Comparison of ENCODE assay signal across 8 mouse cellular contexts in the genomic region with DNA sequence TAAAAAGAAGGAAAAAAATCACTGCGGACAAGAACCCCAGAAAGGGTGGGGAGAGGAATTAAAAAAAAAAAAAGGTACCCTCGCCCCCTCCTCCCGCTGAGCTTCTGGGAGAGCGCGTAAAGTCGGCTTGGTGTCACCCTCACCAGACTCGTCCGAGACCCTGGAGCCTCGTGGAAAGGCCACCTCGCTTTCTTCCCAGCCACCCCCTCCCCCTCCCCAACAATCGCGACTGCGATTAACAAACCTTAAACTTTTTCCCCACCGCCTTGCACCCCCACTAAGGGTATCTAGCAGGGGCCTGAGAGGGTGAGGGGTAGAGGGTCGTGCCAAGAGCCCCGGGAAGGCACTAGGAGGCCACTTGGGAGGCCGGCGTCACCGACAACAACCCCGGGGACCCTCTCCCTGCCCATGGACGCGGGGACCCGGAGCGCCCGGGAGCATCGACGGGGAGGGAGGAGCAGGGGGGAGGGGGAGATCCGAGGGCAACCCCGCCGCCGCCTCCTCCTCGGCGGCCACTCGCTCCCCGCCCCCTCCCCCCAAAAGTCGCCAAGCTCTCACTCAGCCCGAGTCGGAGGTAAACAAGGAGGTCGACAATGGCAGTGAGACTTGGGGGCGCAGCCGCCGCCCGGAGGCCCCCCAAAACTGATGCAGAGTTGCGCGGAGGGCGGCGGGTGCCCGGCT. TPM values are rescaled to one million over a fixed set of nuclear protein-coding genes. Genes with fewer than 3 reads are reported as not detected.
DNase-seq lines count a peak whose midpoint lies in the region; ATAC-seq and TF ChIP-seq lines count a peak whose summit lies in the region.

No protein-coding gene starts in this region.

- ATAC-seq in heart, embryonic 11.5 days (replicated peaks; ENCODE audit: insufficient number of reproducible peaks, low FRiP score, low TSS enrichment): peak; percentile 41
- ATAC-seq in limb, embryonic 11.5 days (ENCODE audit: insufficient number of reproducible peaks, low FRiP score, low TSS enrichment, low read depth): peak; percentile 71
- peak; percentile 66 for ATAC-seq in neural tube, embryonic 13.5 days (ENCODE audit: low read depth)
- ATAC-seq in megakaryocyte progenitor cell, adult 5-6 weeks (replicated peaks; ENCODE audit: poor library complexity): no peak

- peak overlapping the region; percentile 77 for H3K9ac ChIP-seq in heart, embryonic 11.5 days (ENCODE audit: low read depth, low read length)
- peak overlapping the region; percentile 84 for H3K9ac ChIP-seq in limb, embryonic 11.5 days (ENCODE audit: low read length)
- peak overlapping the region; percentile 91 for H3K9ac ChIP-seq in neural tube, embryonic 13.5 days

- peak overlapping the region; percentile 73 for H3K4me2 ChIP-seq in heart, embryonic 11.5 days
- H3K4me2 ChIP-seq in limb, embryonic 11.5 days (ENCODE audit: low read depth, severe bottlenecking): peak overlapping the region; percentile 88
- peak overlapping the region; percentile 70 for H3K4me2 ChIP-seq in neural tube, embryonic 13.5 days

- intact Hi-C loops in gastrocnemius, adult 2 months (cut with DNase I): no loop called here

- no peaks in the 10 kb centered on the region for H3K9me3 ChIP-seq in heart, embryonic 11.5 days (replicated peaks; ENCODE audit: control insufficient read depth, low read length)
- H3K9me3 ChIP-seq in limb, embryonic 11.5 days (ENCODE audit: control insufficient read depth, low read length): no peaks in the 10 kb centered on the region
- no peaks in the 10 kb centered on the region for H3K9me3 ChIP-seq in neural tube, embryonic 13.5 days

- TF ChIP-seq CTCF in gastrocnemius, adult 2 months (IDR thresholded peaks at IDR 0.05): no peak

- peak overlapping the region; percentile 88 for H3K4me3 ChIP-seq in gastrocnemius, adult 2 months
- H3K4me3 ChIP-seq in heart, embryonic 11.5 days (ENCODE audit: low read depth, low read length): peak overlapping the region; percentile 89
- peak overlapping the region; percentile 66 for H3K4me3 ChIP-seq in limb, embryonic 11.5 days (ENCODE audit: low read depth, low read length)
- H3K4me3 ChIP-seq in neural tube, embryonic 13.5 days: peak overlapping the region; percentile 80

- under 1% methylated on average over 29 of the region's 48 CpGs for WGBS in heart, embryonic 11.5 days (ENCODE audit: insufficient replicate concordance)
- under 1% methylated on average over 38 of the region's 48 CpGs for WGBS in limb, embryonic 11.5 days
- WGBS in neural tube, embryonic 13.5 days: under 1% methylated on average over 34 of the region's 48 CpGs

- H3K27ac ChIP-seq in gastrocnemius, adult 2 months: peak overlapping the region; percentile 88
- H3K27ac ChIP-seq in heart, embryonic 11.5 days (ENCODE audit: low read depth, low read length): peak overlapping the region; percentile 89
- peak overlapping the region; percentile 68 for H3K27ac ChIP-seq in limb, embryonic 11.5 days (replicated peaks; ENCODE audit: low read depth, low read length)
- peak overlapping the region; percentile 97 for H3K27ac ChIP-seq in neural tube, embryonic 13.5 days (replicated peaks)

- no peaks in the 10 kb centered on the region for H3K27me3 ChIP-seq in heart, embryonic 11.5 days (ENCODE audit: control insufficient read depth, insufficient read depth, low read length)
- peaks cover 4% of the 10 kb centered on the region; the same call in 1 of the 2 replicates for H3K27me3 ChIP-seq in limb, embryonic 11.5 days (ENCODE audit: control insufficient read depth, insufficient read depth, low read length)
- no peaks in the 10 kb centered on the region for H3K27me3 ChIP-seq in neural tube, embryonic 13.5 days

- peak; percentile 45 for DNase-seq in gastrocnemius, adult 2 months
- DNase-seq in gastrocnemius, adult 18-20 months (ENCODE audit: low spot score): no peak
- peak; percentile 30 to 41 for DNase-seq in B cell, adult 2 months
- peak; percentile 60 for DNase-seq in cerebellum, adult 9-11 months
- peak; percentile 68 for DNase-seq in limb, embryonic 11.5 days (ENCODE audit: low spot score)

- H3K36me3 ChIP-seq in heart, embryonic 11.5 days (ENCODE audit: control insufficient read depth, insufficient read depth, low read length): no peaks in the 10 kb centered on the region
- H3K36me3 ChIP-seq in limb, embryonic 11.5 days (ENCODE audit: control insufficient read depth, insufficient read depth, low read length): no peaks in the 10 kb centered on the region
- peaks cover 3% of the 10 kb centered on the region; the same call in 1 of the 2 replicates for H3K36me3 ChIP-seq in neural tube, embryonic 13.5 days

- no peaks in the 10 kb centered on the region for H3K4me1 ChIP-seq in heart, embryonic 11.5 days (ENCODE audit: control insufficient read depth, insufficient read depth, low read length)
- H3K4me1 ChIP-seq in limb, embryonic 11.5 days (ENCODE audit: control insufficient read depth, insufficient read depth, low read length): no peaks in the 10 kb centered on the region
- H3K4me1 ChIP-seq in neural tube, embryonic 13.5 days (replicated peaks): peaks cover 41% of the 10 kb centered on the region

RNA-seq across cellular contexts. Expression of a gene that starts 20.7 kb away (rescaled TPM):
- total RNA-seq in gastrocnemius, adult 2 months (2021): 10 to 100 TPM; 68.6 to 72.7 TPM
- 10 to 100 TPM; 80.1 to 80.2 TPM for total RNA-seq in gastrocnemius, adult 18-20 months (2021)
- 10.2 and 10.7 TPM in 2 replicates for polyA plus RNA-seq in heart, embryonic 11.5 days (2014; fragmentation: Nextera tagmentation; extraction: Ambion mirVana)
- 12.3 and 15.6 TPM in 2 replicates for polyA plus RNA-seq in limb, embryonic 11.5 days (2014; fragmentation: Nextera tagmentation; extraction: Ambion mirVana)
- polyA plus RNA-seq in neural tube, embryonic 13.5 days (2015; fragmentation: Nextera tagmentation; extraction: Ambion mirVana): 29.3 and 32.2 TPM in 2 replicates
- 31.2 and 35.1 TPM in 2 replicates for total RNA-seq in megakaryocyte progenitor cell, adult 5-6 weeks (2015)
- total RNA-seq in megakaryocyte progenitor cell, adult 5-6 weeks (2017): 21.8 and 22.1 TPM in 2 replicates
